Mouse (Mus musculus) CH12.LX (cell line): ENCODE measurements around the gene Pigk.

Experiments
- CHD2 ChIP-seq: IDR thresholded peaks from 2 replicates; pipeline ENCODE4 v1.6.1; 2011; ENCODE audit warnings: low read length, improper control_type of control experiment
- CTCF ChIP-seq, 2 experiments: IDR thresholded peaks in 1 of 2; conservative IDR thresholded peaks in 1 of 2; 2 replicates each; pipeline ENCODE4 v1.5.1; 2011 to 2012; ENCODE audit warnings: low read depth in 2 of 2, low read length in 2 of 2, improper control_type of control experiment in 1 of 2, inconsistent platforms in 1 of 2, mild to moderate bottlenecking in 1 of 2, moderate library complexity in 1 of 2
- MAZ ChIP-seq: IDR thresholded peaks from 2 replicates; pipeline ENCODE4 v1.6.1; 2012; ENCODE audit warnings: low read depth, mild to moderate bottlenecking, inconsistent platforms, low read length, improper control_type of control experiment, moderate library complexity
- RCOR1 ChIP-seq: conservative IDR thresholded peaks from 2 replicates; pipeline ENCODE4 v1.6.1; 2012; ENCODE audit warnings: low read depth, mild to moderate bottlenecking, inconsistent platforms, low read length, improper control_type of control experiment
- TCF12 ChIP-seq: IDR thresholded peaks from 2 replicates; pipeline ENCODE4 v1.6.1; 2014; ENCODE audit warnings: low read depth, mild to moderate bottlenecking, inconsistent platforms, low read length, improper control_type of control experiment
- USF1 ChIP-seq: IDR thresholded peaks from 2 replicates; pipeline ENCODE4 v1.6.1; 2014; ENCODE audit warnings: low read depth, mild to moderate bottlenecking, inconsistent platforms, low read length, improper control_type of control experiment
- ZNF384 ChIP-seq: IDR thresholded peaks from 2 replicates; pipeline ENCODE4 v1.6.1; 2012; ENCODE audit warnings: low read depth, low read length, improper control_type of control experiment, inconsistent platforms

DNA sequence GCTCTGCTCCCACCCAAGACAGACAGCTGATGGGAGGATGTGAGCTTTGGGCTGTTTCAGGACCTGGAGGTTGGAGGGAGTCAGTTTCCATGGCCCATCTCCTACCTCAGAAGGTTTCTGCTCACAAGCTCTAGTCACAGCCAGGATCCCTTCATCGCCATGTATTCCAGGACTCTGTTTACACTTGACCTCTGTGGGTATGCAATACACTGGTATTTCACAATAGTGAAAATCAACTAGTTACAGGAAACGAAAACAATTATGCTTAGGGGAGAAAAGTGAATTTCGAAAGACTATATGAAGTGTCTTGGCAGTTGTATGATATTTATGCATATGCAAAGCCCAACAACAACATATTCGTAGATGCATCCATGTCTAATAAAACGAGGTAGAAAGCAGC is 101.2 kb downstream of the Pigk start:
- no peak for TF ChIP-seq CTCF (conservative IDR thresholded peaks at IDR 0.05 in 1 of 2, IDR thresholded peaks at IDR 0.05 in 1 of 2; ENCODE audit: low read depth in 2 of 2, low read length in 2 of 2)
- TF ChIP-seq USF1: no peak
- TF ChIP-seq MAZ: no peak
- no peak for TF ChIP-seq TCF12
- no peak for TF ChIP-seq CHD2
- no peak for TF ChIP-seq RCOR1
- no peak for TF ChIP-seq ZNF384
